Comparison of ENCODE assay signal across 1 mouse cellular context in the genomic region with DNA sequence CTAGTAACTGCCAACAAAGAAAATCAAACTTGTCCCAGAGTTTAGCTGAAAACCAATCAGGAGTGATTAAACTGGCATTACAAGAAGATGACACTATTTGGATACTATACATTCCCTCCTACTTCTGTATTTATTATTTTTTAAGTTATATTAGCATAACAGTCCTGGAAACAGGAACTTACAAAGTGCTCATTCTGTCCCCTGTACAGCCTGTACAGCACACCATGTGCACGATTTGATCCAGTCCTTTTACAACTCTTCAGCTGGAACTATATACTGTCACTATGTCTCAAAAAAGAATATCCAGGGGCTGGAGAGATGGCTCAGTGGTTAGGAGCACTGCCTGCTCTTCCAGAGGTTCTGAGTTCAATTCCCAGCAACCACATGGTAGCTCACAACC.
TF ChIP-seq lines count a peak whose summit lies in the region.

No protein-coding gene starts in this region.

TF ChIP-seq in MEL, 35 proteins besides CTCF, POLR2A, EP300 and RAD21 (continued from another document):
- no peak for TF ChIP-seq ELF1 (IDR thresholded peaks at IDR 0.05; ENCODE audit: low read depth, low read length)
- no peak for TF ChIP-seq ZC3H11A (IDR thresholded peaks at IDR 0.05; ENCODE audit: low read depth, low read length)
- no peak for TF ChIP-seq TCF12 (IDR thresholded peaks at IDR 0.05; ENCODE audit: low read depth, low read length)
- no peak for TF ChIP-seq GATA1 (IDR thresholded peaks at IDR 0.05; ENCODE audit: low read depth, low read length)
- TF ChIP-seq RCOR1 (IDR thresholded peaks at IDR 0.05; ENCODE audit: low read depth, low read length), result no peak
- TF ChIP-seq MYB (IDR thresholded peaks at IDR 0.05; ENCODE audit: low read depth, low read length), result no peak
- no peak for TF ChIP-seq MAFK (IDR thresholded peaks at IDR 0.05; ENCODE audit: borderline replicate concordance, low read depth, low read length)
- no peak for TF ChIP-seq TAL1 (IDR thresholded peaks at IDR 0.05; ENCODE audit: low read length)
- no peak for TF ChIP-seq MXI1 (IDR thresholded peaks at IDR 0.05; ENCODE audit: low read depth, low read length)
- no peak for TF ChIP-seq NRF1 (IDR thresholded peaks at IDR 0.05; ENCODE audit: insufficient read depth, low read depth, low read length, poor library complexity, severe bottlenecking)
- no peak for TF ChIP-seq MEF2A (IDR thresholded peaks at IDR 0.05; ENCODE audit: extremely low read depth, insufficient replicate concordance, low read depth, low read length, poor library complexity, severe bottlenecking)
- no peak for TF ChIP-seq MAX (IDR thresholded peaks at IDR 0.05; ENCODE audit: low read length)
